Mouse (Mus musculus) heart, adult 2 months (tissue): Measurements from ENCODE around the gene Tcf7l2. TPM values are rescaled to one million over a fixed set of nuclear protein-coding genes. Genes with fewer than 3 reads are reported as not detected.
A peak's percentile ranks its signal among the peaks of the same experiment; 100 is the strongest.

Experiments used
- DNase-seq, 2 experiments: peaks; one replicate each; pipeline ENCODE4 v3.0.0; 2021
- H3K27ac ChIP-seq: fragments of 200-600 bp; 2 replicates; pipeline ENCODE4 v1.8.1; 2022
- H3K27me3 ChIP-seq: fragments of 200-500 bp; 2 replicates; pipeline ENCODE4 v1.6.1; 2012; ENCODE audit warnings: mild to moderate bottlenecking, low read length, inconsistent platforms, mixed read lengths; ENCODE audit not compliant: control insufficient read depth, insufficient read depth
- H3K36me3 ChIP-seq: fragments of 200-500 bp; 2 replicates; pipeline ENCODE4 v1.6.1; 2012; ENCODE audit warnings: low read length, inconsistent platforms; ENCODE audit not compliant: control insufficient read depth, insufficient read depth
- H3K4me1 ChIP-seq: fragments of 200-500 bp; 2 replicates; pipeline ENCODE4 v1.6.1; 2011; ENCODE audit warnings: low read length; ENCODE audit not compliant: control insufficient read depth, insufficient read depth
- H3K4me3 ChIP-seq: fragments of 200-600 bp; 2 replicates; pipeline ENCODE4 v1.8.1; 2022
- H3K79me2 ChIP-seq: fragments of 200-500 bp; replicated peaks from 2 replicates; pipeline ENCODE4 v1.6.1; 2012; ENCODE audit warnings: mild to moderate bottlenecking, inconsistent platforms, low read length, moderate library complexity, mixed read lengths; ENCODE audit not compliant: control insufficient read depth, insufficient read depth
- H3K9ac ChIP-seq: fragments of 200-500 bp; 2 replicates; pipeline ENCODE4 v1.6.1; 2012; ENCODE audit warnings: low read depth, mild to moderate bottlenecking, control low read depth, inconsistent platforms, low read length, mixed read lengths
- CTCF ChIP-seq: fragments of 200-600 bp; IDR thresholded peaks from 2 replicates; pipeline ENCODE4 v1.8.1; 2022; ENCODE audit warnings: antibody characterized with exemption, mild to moderate bottlenecking, moderate library complexity
- EP300 ChIP-seq: fragments of 200-500 bp; IDR thresholded peaks from 2 replicates; pipeline ENCODE4 v1.6.1; 2011; ENCODE audit warnings: low read depth, low read length, control low read depth; ENCODE audit not compliant: insufficient read depth
- POLR2A ChIP-seq: fragments of 200-500 bp; IDR thresholded peaks from 2 replicates; pipeline ENCODE4 v1.6.1; 2011; ENCODE audit warnings: mild to moderate bottlenecking, low read depth, low read length, control low read depth; ENCODE audit not compliant: insufficient read depth
- WGBS: fragments of 180-500 bp; shearing (Covaris S2); methylation state at CpG from one replicate; pipeline ENCODE4 v1.1.7; 2018; 5-methylcytosine and 5-hydroxymethylcytosine counted together
- intact Hi-C: fragments of 180-260 bp; cut with DNase I; formaldehyde crosslinking; loops from one replicate; pipeline ENCODE4 v1.15.1; 2025
- polyA plus RNA-seq: library from polyadenylated mRNA; depleted of rRNA; stranded (reverse); fragments of >200 nt; gene quantifications from 2 replicates; pipeline ENCODE4 v1.2.3, GENCODE M21; 2012
- total RNA-seq, 2 experiments: library from RNA; stranded (reverse); gene quantifications; 2 replicates each; pipeline ENCODE4 v1.2.3; 2021

The Tcf7l2 gene
- total and polyA plus RNA-seq, 3 experiments = 11.1 to 14.4 (median 13.9) TPM

DNA sequence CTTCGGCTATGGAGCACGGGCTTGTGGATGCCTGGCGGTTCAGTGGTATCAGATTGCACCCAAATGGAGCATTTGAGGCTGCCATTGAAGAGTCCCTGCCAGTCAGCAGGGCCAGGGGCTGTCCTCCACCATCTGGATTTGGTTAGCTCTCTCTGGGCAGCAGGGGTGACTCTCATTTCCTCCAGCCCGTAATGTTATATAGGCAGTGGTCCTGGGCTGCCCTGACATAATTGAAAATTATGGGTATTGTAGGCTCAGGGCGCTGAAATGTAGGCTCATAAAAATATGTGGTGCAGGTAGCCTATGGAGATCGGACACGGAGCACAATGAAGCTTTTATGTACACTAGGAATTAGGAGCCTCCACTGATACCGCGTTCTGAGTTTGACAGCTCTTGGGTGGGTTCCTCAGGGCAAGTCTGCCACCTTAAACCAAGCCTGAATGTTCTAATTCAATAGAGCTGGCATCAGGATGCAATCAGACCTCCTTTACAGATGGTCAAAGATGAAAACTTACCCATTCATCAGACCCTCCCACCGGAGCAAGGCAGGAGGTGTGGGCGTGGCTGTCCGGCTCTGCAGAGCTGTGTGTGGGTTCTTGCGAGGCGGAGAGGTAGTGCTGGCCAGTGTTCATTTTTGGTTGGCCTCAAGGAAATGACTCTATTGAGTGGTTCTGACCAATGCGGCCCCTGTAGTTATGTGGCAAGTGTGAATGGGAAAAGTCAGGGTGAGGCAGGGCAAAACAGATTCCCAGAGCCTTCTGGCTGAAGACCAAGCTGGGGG is 73.6 kb downstream of the Tcf7l2 start:
- DNase-seq = no peak
- H3K4me3 ChIP-seq = no peak overlapping the region
- TF ChIP-seq EP300 = no peak
- no peak for TF ChIP-seq CTCF
- no peak for TF ChIP-seq POLR2A
- WGBS = 85% methylated on average over 15 of the region's 15 CpGs
- no peaks in the 10 kb centered on the region for H3K4me1 ChIP-seq
- no peaks in the 10 kb centered on the region for H3K27me3 ChIP-seq
- H3K36me3 ChIP-seq = no peaks in the 10 kb centered on the region
- H3K79me2 ChIP-seq = peaks cover 2% of the 10 kb centered on the region
- intact Hi-C loops = no loop called here
- no peak overlapping the region for H3K9ac ChIP-seq
- no peak overlapping the region for H3K27ac ChIP-seq

- H3K79me2 ChIP-seq = no peaks in the 10 kb centered on the region
- H3K27ac ChIP-seq = no peak overlapping the region
- 73% methylated on average over 7 of the region's 7 CpGs for WGBS
- intact Hi-C loops = no loop called here
- no peak overlapping the region for H3K4me3 ChIP-seq
- DNase-seq = no peak
- no peaks in the 10 kb centered on the region for H3K36me3 ChIP-seq
- H3K27me3 ChIP-seq = no peaks in the 10 kb centered on the region
- H3K9ac ChIP-seq = no peak overlapping the region
- no peaks in the 10 kb centered on the region for H3K4me1 ChIP-seq
- TF ChIP-seq EP300 (no peak), POLR2A (no peak), CTCF (no peak)
Observed at GRCm38 (mm10) chr19:55816974-55817373, 75.4 kb downstream of the Tcf7l2 start.

- Histone ChIP-seq H3K79me2 (no peaks in the 10 kb centered on the region), H3K36me3 (0 out of 2 replicates have a peak, but pooled peaks cover under 1% of the 10 kb centered on the region), H3K27me3 (no peaks in the 10 kb centered on the region), H3K4me3 (no peak overlapping the region), H3K4me1 (no peaks in the 10 kb centered on the region), H3K9ac (no peak overlapping the region), H3K27ac (no peak overlapping the region)
- WGBS = 92% methylated on average over 7 of the region's 7 CpGs
- no peak for TF ChIP-seq EP300
- TF ChIP-seq POLR2A = no peak
- TF ChIP-seq CTCF = no peak
- DNase-seq = no peak
- intact Hi-C loops = no loop called here
Observed at GRCm38 (mm10) chr19:55820202-55820601, 78.6 kb downstream of the Tcf7l2 start.

DNA sequence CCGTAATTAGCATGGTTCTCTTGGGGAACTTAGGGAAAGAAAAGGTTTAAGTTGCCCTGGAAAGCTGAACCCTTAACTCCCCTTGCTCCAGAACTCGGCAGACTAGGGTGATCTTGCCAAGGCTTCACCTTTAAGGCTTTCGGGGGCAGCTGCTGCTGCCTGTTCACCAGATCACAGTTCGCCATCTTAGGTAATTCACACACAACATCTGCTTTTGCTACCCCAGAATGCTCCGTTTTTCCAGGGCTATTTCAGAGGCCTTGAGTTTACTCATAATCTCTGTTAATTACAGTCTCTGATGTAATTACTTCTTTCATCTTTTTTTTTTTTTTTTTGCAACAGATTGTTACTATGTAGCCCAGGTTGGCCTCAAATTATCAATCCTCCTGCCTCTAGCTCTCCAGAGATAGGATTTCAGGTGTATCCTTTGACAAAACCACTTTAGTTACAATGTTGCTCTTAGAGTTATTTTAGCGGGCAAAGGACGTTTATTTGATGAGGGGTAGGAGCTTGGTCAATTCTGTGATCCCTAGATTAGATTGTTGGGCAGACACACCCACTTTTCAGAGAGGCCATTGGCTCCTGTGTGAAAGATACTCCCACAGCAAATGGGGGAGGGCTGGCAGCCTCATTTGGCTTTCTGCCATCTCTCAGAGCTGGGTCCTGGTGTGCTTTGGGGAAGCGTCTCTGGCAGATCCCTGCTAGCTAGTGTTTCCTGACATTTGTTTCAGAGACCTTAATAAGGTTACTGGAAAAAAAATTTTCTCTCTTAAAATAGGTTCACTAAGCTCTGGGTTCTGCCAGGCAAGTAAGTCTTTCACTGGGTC is 83.6 kb downstream of the Tcf7l2 start:
- WGBS = 65% methylated on average over 8 of the region's 8 CpGs
- no peak for TF ChIP-seq CTCF
- H3K27ac ChIP-seq = no peak overlapping the region; the same call in 1 of the 2 replicates
- peaks cover 7% of the 10 kb centered on the region for H3K4me1 ChIP-seq
- DNase-seq = peak in 1 of 2 experiments; percentile 42
- no peak overlapping the region for H3K9ac ChIP-seq
- intact Hi-C loops = no loop called here
- H3K79me2 ChIP-seq = no peaks in the 10 kb centered on the region
- H3K27me3 ChIP-seq = no peaks in the 10 kb centered on the region
- no peak overlapping the region for H3K4me3 ChIP-seq
- H3K36me3 ChIP-seq = peaks cover 9% of the 10 kb centered on the region

DNA sequence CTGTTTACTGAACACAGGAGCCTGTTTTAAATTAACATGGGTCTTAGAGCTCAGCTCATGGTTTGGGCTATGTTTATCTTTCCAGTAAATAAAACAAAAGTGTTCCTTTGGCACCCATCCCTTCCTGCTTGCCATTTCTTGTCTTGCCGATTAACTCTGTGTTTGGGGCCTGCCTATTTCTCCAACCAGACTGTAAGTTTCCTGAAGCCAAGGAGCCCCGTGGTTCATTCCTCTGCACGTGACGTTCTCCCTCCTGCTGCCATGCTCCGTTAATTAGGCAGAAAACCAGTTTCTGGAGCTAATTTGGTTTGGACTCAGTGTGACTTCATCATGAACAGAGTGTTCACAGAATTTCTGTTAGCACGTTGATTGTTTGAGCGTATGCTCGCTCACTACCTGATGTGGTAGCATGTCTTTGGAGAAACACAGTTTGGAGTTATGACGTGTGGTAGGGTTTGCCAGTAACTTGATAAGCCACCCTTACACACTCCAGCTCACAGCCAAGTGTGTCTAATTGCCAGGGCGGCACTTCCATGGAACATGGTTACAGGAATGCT is 84.4 kb downstream of the Tcf7l2 start:
- peaks cover 9% of the 10 kb centered on the region for H3K4me1 ChIP-seq

More for the DNA sequence above, 84.4 kb downstream of the Tcf7l2 start:
- Histone ChIP-seq H3K27me3 (no peaks in the 10 kb centered on the region), H3K9ac (no peak overlapping the region), H3K36me3 (peaks cover 9% of the 10 kb centered on the region), H3K27ac (peak overlapping the region; percentile 4; the same call in 1 of the 2 replicates), H3K4me3 (no peak overlapping the region), H3K79me2 (no peaks in the 10 kb centered on the region)
- TF ChIP-seq POLR2A (no peak), EP300 (no peak), CTCF (no peak)
- DNase-seq = no peak
- intact Hi-C loops = no loop called here
- WGBS = 63% methylated on average over 10 of the region's 10 CpGs
